Mouse (Mus musculus): Measurements from ENCODE around the gene Rac2.

The Rac2 gene

DNA sequence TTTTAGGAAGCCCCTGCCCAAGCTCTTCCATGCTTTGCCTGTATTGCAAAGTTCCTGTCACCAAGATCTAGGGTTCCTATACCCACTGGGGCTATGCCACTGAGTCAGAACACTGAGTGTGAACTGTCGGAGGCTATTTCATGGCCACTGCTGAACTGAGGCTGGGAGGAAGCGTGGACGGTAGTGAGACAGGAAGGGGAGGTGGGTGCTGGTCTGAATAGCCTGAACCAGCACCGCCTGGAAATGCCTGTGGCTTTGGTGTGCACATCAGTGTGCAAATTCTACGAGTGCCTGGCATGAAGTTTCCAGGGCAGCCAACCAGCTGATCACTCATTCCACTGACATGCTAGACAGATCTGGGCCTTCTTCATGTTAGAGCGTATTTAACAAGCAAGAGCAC lies 50.7 kb downstream of the Rac2 start:
- no peak for DNase-seq (ENCODE audit: inconsistent ontology term)

DNA sequence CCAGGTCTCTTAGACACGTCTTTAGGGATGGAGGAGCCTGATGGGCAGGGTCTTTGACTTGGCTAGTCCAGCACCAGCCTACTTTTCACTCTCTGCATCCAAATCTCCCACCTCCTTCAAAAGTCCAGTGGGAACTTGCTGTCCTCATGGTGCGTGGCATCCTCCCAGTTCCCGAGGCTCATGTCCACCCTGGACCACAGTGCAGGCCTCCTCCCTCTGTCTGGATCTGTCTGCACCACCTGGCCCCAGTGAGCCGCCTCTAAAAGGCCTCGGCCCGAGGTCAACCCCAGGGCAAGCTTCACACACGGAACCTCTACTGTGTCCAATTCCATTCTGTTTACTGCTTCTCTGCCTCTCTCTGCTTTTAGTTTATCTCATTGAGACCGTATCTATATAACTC lies 51.3 kb downstream of the Rac2 start:
- no peak for DNase-seq (ENCODE audit: inconsistent ontology term)

DNA sequence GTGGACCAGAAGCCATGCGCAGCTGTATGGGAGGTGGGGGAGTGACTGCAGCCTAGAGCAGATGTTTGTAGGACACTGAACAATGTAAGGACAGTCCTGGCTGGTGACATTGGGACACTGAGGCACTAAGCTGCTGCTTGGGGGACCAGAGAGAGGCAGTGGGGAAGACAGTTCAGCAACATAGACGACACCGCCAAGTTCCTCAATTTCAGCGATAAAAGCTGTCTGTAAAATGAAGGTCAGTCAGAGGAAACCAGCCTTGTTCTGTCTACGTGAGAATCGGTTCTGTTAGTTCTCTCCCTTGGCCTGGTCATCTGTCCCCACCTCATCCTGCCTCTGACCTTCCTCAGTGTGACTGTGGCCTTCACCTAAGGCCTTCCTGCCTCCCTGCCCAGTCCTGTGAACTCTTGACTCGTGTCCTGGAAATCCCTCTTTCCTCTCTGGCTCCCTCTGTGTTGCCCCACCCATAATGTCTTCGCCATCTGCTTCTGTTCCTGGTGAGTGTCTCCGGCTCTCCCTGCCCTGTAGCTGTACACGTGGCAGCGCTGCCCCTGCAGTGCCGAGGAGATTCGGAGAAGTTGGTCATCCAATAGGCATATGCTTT lies 52.4 kb downstream of the Rac2 start:
- no peak for DNase-seq (ENCODE audit: inconsistent ontology term)

DNA sequence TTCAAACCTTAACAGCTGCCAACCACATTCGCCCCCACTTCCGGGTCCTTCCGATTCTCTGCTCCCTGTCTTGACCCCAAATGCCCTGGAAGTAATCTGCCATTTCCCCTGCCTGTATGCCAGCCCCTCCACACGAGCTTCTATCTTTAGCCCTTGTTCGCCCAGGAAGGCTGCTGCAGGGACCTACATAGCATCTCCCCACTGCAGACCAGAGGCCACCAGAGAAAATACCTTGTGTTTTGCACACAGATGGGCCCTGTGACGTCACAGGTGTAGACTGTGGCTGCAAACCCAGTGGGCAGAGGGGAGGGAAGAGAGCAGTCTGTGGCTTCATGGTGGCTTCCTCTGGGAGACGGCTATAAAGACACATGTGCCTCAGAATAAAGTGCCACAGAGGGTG lies 54.4 kb downstream of the Rac2 start:
- no peak for DNase-seq (ENCODE audit: inconsistent ontology term)

DNA sequence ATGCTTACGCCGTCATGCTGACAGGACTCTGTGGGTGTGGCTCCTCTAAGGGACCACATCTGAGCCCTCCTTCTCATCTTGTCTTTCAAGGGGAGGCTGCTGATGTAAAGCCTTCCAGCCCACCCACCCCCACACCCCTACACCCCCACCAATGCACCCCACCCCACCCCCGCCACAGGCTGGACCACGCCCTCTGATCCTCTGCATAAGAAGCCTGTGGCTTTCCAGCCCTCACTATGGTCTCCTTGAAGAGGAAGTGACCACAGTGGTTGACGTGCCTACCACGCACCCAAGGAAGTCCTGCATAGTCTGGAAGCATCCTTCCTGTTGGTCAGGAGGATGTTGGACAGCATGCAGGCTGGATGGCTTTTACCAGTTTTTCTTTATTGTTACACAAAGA lies 56.8 kb downstream of the Rac2 start:
- DNase-seq (ENCODE audit: inconsistent ontology term), result no peak

DNA sequence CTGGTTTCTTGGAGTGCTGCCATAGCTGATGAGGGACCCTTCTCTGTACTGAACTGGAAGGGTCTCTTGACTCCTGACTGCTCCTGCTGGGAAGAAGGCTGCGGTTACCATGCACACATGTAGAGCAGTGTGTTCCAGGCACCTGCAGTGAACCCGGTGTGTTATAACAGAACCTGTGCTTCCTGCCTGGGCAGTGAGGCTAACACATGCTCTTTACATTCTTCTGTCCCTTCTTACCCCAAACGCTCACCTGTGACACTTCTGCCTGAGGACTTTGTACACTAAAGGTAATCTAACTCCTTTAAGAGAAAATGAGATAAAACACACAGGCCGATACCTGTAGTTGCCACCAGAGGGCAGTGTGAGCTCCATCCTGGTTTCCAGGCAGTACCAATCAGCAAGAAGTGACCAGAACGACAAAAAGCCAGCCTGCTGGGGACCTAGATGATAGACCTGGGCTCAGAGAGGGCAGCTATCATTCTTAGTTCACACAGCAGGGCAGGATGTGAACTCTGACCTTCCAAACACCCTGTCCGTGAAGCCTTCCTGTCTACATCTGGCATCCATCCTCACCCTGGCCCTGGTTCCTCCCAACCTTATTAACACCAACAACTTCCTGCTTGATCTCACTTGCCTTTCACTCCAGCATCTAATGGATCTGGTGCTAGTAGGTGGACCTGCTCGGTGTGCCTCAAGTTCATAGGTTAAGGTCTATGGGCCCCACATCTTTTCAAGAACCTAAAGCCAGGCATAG lies 58.0 kb downstream of the Rac2 start:
- DNase-seq (ENCODE audit: inconsistent ontology term), result peak; percentile 39

DNA sequence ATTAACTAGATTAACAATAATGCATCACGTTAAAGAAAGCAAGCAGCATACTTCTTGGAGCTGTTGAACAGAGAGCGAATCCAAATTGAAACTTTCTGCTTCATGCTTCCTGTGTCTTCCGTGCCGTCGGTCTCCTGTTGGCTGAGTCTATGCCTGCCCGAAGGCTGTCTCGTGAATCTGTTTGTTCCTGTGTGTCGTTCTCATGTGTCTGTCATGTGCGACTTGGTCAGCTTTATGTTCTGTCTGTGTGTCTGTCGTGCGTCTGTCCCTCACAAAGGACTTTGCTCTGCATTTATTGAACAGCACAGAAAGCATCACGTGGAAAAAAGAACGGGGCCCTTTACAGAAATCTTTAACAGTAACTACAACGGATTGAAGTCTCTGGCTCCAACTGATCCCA lies 59.6 kb downstream of the Rac2 start:
- no peak for DNase-seq (ENCODE audit: inconsistent ontology term)

DNA sequence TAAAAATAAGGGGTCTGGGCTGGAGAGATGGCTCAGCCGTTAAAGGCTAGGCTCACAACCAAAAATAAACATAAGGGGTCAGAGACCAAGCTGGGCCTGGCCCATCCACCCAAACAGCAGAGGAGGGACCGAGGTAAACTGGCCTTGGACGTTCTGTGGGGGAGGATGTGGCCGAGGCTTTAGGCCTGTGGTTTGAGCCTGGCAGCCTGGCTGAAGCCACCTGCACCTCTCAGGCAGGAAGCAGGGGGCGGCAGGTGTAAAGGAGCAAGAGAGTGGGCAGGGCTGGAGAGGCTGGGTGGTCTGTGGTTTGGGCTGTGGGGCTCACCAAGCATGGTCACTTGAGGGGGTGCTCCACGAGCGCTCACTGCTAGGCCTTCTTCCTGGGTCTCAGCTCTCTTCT lies 60.6 kb downstream of the Rac2 start:
- no peak for DNase-seq (ENCODE audit: inconsistent ontology term)

DNA sequence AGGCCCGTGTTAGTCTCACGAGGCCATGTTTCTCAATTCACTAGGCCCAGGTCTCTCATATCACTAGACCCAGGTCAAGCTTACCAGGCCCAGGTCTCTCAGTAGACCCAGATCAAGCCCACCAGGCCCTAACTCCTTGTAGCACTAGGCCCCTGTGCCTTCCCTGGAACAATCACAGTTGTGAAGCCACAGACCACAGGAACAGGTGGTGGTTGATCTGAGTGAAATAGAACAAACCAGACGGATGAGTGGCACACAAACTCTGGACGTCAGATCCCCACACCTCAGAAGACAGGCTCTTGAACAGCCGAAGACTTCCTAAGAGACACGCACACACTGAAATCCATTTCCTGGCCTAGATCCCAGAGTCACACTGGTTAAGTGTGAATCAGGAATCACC lies 61.8 kb downstream of the Rac2 start:
- DNase-seq (ENCODE audit: inconsistent ontology term), result no peak

DNA sequence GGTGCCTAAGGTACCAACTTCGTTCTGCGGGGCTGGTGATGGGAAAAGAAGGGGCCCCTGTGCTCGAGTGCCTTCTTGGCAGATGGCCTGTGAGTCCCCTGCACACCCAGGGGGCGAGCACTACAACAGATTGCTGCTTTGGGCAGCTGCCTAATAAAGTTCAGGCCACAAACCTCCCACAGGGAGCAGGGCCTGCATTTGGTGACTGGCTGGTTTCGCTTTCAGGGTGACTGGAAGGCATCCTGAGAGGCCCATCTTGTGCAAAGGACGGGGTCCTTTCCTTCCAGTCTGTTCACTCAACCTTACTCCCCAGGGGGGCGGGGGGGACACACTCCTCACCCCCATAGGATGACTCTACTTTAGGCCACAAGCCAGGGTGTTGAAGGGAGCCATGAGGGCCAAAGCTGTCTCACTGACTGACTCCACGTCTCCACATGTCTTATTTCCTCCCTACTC lies 62.4 kb downstream of the Rac2 start:
- no peak for DNase-seq (ENCODE audit: inconsistent ontology term)

DNA sequence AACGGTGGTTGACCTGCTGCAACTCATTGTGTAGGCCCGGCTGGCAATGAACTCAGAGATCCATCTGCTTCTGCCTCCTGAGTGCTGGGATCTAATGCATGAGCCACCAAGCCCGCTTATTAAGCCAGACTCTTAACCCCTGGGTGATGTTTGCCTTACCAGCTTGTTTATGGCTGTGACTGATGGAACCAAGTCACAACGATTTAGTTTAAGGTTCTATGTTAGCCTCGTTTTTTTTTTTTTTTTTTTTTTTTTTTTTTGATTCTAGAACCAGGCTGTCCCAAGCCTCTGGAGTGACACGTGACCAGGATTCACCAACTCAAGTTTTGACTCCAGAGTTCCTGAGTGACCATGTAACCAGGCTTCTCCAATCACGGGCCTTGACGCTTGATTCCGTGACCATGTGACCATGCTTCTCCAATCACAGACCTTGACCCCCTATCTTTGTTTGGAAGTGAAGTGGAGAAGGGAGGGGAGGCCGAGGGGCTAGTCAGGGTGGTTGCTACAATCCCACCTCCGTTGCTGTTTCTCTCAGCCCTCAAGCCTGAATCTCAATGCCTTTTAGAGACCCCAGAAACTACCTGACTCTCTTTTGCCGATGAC lies 63.2 kb downstream of the Rac2 start:
- DNase-seq (ENCODE audit: inconsistent ontology term), result no peak
